Mouse (Mus musculus) Patski (cell line): ENCODE measurements around the gene Prss56. TPM values are rescaled to one million over a fixed set of nuclear protein-coding genes. Genes with fewer than 3 reads are reported as not detected.

Source experiments
- ATAC-seq: fragments of 100-300 bp; one replicate; pipeline ENCODE4 v1.8.0; 2021
- CTCF ChIA-PET: fragments of 350-600 bp; sonication (Branson Sonifier 250); formaldehyde crosslinking; loops from one replicate; lab custom pipeline; 2022; ENCODE audit warnings: inconsistent platforms; lab: Charles Lee
- POLR2A ChIA-PET: fragments of 350-600 bp; sonication (Branson Sonifier 250); formaldehyde crosslinking; loops from one replicate; lab custom pipeline; 2022; ENCODE audit warnings: antibody characterized with exemption, inconsistent platforms; lab: Charles Lee
- DNase-seq: peaks from one replicate; pipeline ENCODE4 v3.0.0-alpha.2; 2011; ENCODE audit warnings: low read depth, low spot score
- H3K27me3 ChIP-seq: fragments of 371-371 bp; one replicate; pipeline ENCODE4 v1.5.1; 2021
- CTCF ChIP-seq: fragments of 100-300 bp; IDR thresholded peaks from one replicate; pipeline ENCODE4 v1.5.1; 2021
- in situ Hi-C: fragments of 300-500 bp; cut with MboI; formaldehyde crosslinking; loops from 3 replicates; pipeline ENCODE4 v1.11.1; 2018; ENCODE audit warnings: low pct_unique_long_range_greater_than_20kb, mixed read lengths
- polyA plus RNA-seq: library from polyadenylated mRNA; unstranded; gene quantifications from one replicate; pipeline ENCODE4 v1.2.3, GENCODE M21; 2021

Gene Prss56
- polyA plus RNA-seq, 1 experiment from 2014 or later = 0.06 TPM

GRCm38 (mm10) chr1:87226409-87227159, 43.5 kb downstream of the Prss56 start:
- no peak for DNase-seq
- ChIA-PET POLR2A (no interaction called here), CTCF (interaction anchor here (1.2 kb wide), 2 partner anchors 9 to 12 kb away, joined by 3 read pairs; no protein-coding TSS in a partner anchor)
- no peak for TF ChIP-seq CTCF
- ATAC-seq = no peak
- H3K27me3 ChIP-seq = no peaks in the 10 kb centered on the region
- in situ Hi-C loops = no loop called here

DNA sequence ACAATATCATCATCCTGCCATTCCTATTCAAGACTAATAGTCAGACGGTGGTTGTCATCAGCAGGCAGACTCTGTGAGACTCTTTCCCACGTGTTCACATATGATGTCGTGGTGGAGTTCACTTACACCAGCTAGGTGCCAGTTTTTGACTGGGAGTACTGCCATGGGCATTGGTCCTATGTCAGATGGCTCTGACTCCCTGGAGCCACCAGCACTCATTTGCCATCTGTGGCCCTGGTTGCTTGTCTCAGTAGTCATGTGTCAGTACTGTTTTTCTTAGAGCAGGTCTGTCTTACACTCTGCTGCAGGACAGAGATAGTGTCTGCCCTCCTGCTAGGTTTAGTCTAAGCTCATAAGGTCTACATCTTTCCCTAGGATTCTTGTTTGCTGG, 44.0 kb downstream of the Prss56 start:
- in situ Hi-C loops = no loop called here
- no peaks in the 10 kb centered on the region for H3K27me3 ChIP-seq
- ATAC-seq (no peak), DNase-seq (no peak)
- POLR2A ChIA-PET = interaction anchor here (1.0 kb wide), 1 partner anchor 9 kb away, joined by 4 read pairs; no protein-coding TSS in a partner anchor
- no peak for TF ChIP-seq CTCF
- CTCF ChIA-PET = interaction anchor here (1.2 kb wide), 2 partner anchors 10 to 11 kb away, joined by 3 read pairs; no protein-coding TSS in a partner anchor

DNA sequence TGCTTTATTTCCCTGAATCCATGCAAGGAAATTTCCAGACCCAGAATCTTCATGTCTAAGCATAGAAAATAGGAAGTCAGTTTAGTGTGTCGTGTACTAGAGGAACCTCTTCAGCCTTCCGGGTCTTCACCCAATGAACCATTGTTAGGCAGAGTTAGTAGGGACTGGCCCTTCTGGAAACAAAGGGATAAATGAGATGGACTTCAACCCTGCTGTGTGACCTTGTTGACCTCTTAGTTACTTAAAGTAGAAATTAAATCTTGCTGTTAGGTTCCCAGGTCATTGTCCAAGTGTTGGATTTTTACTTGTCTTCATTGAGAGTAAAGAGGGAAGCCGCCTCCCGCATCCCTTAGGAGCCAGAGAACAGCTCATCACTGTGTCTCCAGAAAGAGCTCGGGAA, 47.5 kb downstream of the Prss56 start:
- ChIA-PET CTCF (no interaction called here), POLR2A (no interaction called here)
- in situ Hi-C loops = no loop called here
- no peaks in the 10 kb centered on the region for H3K27me3 ChIP-seq
- ATAC-seq = no peak
- no peak for TF ChIP-seq CTCF
- no peak for DNase-seq

- no peak for ATAC-seq
- in situ Hi-C loops = no loop called here
- POLR2A ChIA-PET = interaction anchor here (0.6 kb wide), 1 partner anchor 414 kb away, joined by 3 read pairs; no protein-coding TSS in a partner anchor
- CTCF ChIA-PET = interaction anchor here (1.5 to 3.6 kb wide), 2 partner anchors 14 to 192 kb away, joined by 3 to 17 read pairs; no protein-coding TSS in a partner anchor
- H3K27me3 ChIP-seq = no peaks in the 10 kb centered on the region
- DNase-seq = no peak
- TF ChIP-seq CTCF = no peak
Measured at GRCm38 (mm10) chr1:87232197-87232596, 49.1 kb downstream of the Prss56 start.

Other genes with a start within 250 kb of the Prss56 start
- not detected for gene Alppl2, start 93.4 kb upstream of the Prss56 start, polyA plus RNA-seq
- 0.04 TPM for gene Alpi, start 81.7 kb upstream of the Prss56 start, polyA plus RNA-seq
- 0.06 TPM for gene Akp3, start 58.3 kb upstream of the Prss56 start, polyA plus RNA-seq
- gene Ecel1, start 26.8 kb upstream of the Prss56 start, polyA plus RNA-seq = 0.45 TPM
- gene Chrnd, start 7.3 kb downstream of the Prss56 start, polyA plus RNA-seq = not detected
- not detected for gene Chrng, start 21.3 kb downstream of the Prss56 start, polyA plus RNA-seq
- 136 TPM for gene Eif4e2, start 30.6 kb downstream of the Prss56 start, polyA plus RNA-seq
- gene Efhd1, start 81.0 kb downstream of the Prss56 start, polyA plus RNA-seq = 26.0 TPM
- gene Gigyf2, start 143.7 kb downstream of the Prss56 start, polyA plus RNA-seq = 107 TPM
- 0.41 TPM for gene Kcnj13, start 211.4 kb downstream of the Prss56 start, polyA plus RNA-seq